Mouse (Mus musculus) hindbrain, embryonic 11.5 days (tissue): ENCODE measurements at regions not wholly inside any gene's neighbourhood (a gene's known extent, or its start where the extent isn't known, plus 50 kb on each side); places are given as distances from the start of the nearest gene placed in this dataset.

ENCODE experiments used
- ATAC-seq: fragments of 200-750 bp; cut with Nextera tagmentation; 2 replicates; pipeline ENCODE4 v1.8.0; 2017; ENCODE audit warnings: mild to moderate bottlenecking, moderate TSS enrichment, moderate library complexity; ENCODE audit not compliant: low FRiP score
- DNase-seq: peaks from one replicate; pipeline ENCODE4 v3.0.0-alpha.2; 2015; ENCODE audit warnings: low spot score
- H3K27ac ChIP-seq: fragments of 300-500 bp; sonication (generic); 2 replicates; pipeline ENCODE4 v1.5.1; 2014; ENCODE audit warnings: mild to moderate bottlenecking, low read depth, low read length
- H3K27me3 ChIP-seq: fragments of 300-500 bp; sonication (generic); 2 replicates; pipeline ENCODE4 v1.6.1; 2014; ENCODE audit warnings: mild to moderate bottlenecking, low read length, moderate library complexity, mixed read lengths; ENCODE audit not compliant: control insufficient read depth, insufficient read depth
- H3K36me3 ChIP-seq: fragments of 300-500 bp; sonication (generic); 2 replicates; pipeline ENCODE4 v1.6.1; 2014; ENCODE audit warnings: mild to moderate bottlenecking, low read length, moderate library complexity, mixed read lengths; ENCODE audit not compliant: control insufficient read depth, insufficient read depth
- H3K4me1 ChIP-seq: fragments of 300-500 bp; sonication (generic); replicated peaks from 2 replicates; pipeline ENCODE4 v1.6.1; 2014; ENCODE audit warnings: low read length, mixed read lengths; ENCODE audit not compliant: control insufficient read depth, insufficient read depth
- H3K4me2 ChIP-seq: fragments of 300-500 bp; sonication (generic); replicated peaks from 2 replicates; pipeline ENCODE4 v1.6.1; 2014; ENCODE audit warnings: mild to moderate bottlenecking, low read depth, low read length
- H3K4me3 ChIP-seq: fragments of 300-500 bp; sonication (generic); 2 replicates; pipeline ENCODE4 v1.5.1; 2014; ENCODE audit warnings: low read depth, low read length
- H3K9ac ChIP-seq: fragments of 300-500 bp; sonication (generic); 2 replicates; pipeline ENCODE4 v1.6.1; 2014; ENCODE audit warnings: low read depth, low read length
- H3K9me3 ChIP-seq: fragments of 300-500 bp; sonication (generic); 2 replicates; pipeline ENCODE4 v1.6.1; 2016; ENCODE audit warnings: low read length; ENCODE audit not compliant: control insufficient read depth
- WGBS: fragments of 180-500 bp; shearing (Covaris S2); extraction: QIAGEN DNeasy Blood & Tissue Kit; methylation state at CpG from one replicate; pipeline ENCODE4 v1.1.7; 2014; 5-methylcytosine and 5-hydroxymethylcytosine counted together

DNA sequence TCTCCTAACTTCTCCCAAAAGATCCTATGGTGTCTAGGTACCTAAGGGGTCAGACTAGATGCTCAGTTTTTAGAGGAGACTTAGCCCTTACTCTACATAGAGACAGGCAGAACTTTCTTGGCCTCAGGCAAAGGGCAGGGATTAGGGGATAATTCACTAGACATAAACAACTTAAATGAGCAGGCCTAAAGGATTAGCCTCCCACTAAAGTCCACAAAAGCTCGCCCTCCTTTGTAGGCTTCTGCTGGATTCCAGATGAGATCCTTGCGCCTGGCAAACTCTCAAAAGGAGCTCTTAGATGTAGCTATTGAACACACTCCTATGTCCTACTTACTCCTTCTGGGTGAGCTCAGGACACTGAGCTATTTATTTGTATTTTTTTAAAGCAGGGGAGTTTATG is 509.9 kb upstream of the Plxna2 start:
- H3K9ac ChIP-seq, result no peak overlapping the region
- ATAC-seq (no peak), DNase-seq (no peak)
- no peaks in the 10 kb centered on the region for H3K27me3 ChIP-seq
- H3K9me3 ChIP-seq, result no peaks in the 10 kb centered on the region
- no peak overlapping the region for H3K4me3 ChIP-seq
- H3K4me2 ChIP-seq, result no peak overlapping the region
- H3K36me3 ChIP-seq, result no peaks in the 10 kb centered on the region
- 48% methylated on average over 2 of the region's 2 CpGs for WGBS
- no peak overlapping the region for H3K27ac ChIP-seq
- no peaks in the 10 kb centered on the region for H3K4me1 ChIP-seq

DNA sequence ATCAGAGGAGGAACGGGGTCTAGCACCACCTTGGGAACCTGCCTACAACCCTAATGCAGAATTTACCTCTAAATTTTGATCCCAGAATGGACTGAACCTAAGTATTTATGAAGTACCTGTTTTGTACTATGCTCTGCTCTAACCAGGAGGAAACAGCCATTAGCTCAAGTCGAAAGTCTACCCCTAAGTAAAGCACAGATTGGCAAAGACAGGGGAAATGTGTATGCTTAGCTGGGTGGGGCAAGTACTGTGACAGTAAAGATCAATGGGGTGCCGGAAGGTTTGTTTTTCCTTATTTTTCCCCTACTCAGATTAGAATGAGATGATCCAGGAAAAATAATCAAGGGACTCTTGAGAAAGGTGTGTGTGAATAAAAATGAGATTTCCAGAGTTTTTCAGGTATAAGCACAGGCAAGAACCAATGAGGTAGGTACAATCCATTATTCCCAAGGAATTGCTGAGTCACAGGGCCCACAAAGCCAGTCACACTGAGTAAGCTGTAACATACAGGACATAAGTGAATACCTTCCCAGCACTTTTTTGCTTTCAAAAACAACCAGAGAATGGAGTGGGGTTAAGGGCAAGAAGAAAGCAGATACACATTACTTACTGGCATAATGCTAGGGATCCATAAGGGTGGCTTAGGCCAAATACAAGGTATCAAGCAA is 510.6 kb upstream of the Plxna2 start:
- Histone ChIP-seq H3K9me3 (no peaks in the 10 kb centered on the region), H3K36me3 (no peaks in the 10 kb centered on the region), H3K27me3 (no peaks in the 10 kb centered on the region), H3K4me3 (no peak overlapping the region), H3K27ac (no peak overlapping the region), H3K4me1 (no peaks in the 10 kb centered on the region), H3K9ac (no peak overlapping the region), H3K4me2 (no peak overlapping the region)
- no peak for DNase-seq
- ATAC-seq, result no peak
- WGBS, result 83% methylated on average over 3 of the region's 3 CpGs

DNA sequence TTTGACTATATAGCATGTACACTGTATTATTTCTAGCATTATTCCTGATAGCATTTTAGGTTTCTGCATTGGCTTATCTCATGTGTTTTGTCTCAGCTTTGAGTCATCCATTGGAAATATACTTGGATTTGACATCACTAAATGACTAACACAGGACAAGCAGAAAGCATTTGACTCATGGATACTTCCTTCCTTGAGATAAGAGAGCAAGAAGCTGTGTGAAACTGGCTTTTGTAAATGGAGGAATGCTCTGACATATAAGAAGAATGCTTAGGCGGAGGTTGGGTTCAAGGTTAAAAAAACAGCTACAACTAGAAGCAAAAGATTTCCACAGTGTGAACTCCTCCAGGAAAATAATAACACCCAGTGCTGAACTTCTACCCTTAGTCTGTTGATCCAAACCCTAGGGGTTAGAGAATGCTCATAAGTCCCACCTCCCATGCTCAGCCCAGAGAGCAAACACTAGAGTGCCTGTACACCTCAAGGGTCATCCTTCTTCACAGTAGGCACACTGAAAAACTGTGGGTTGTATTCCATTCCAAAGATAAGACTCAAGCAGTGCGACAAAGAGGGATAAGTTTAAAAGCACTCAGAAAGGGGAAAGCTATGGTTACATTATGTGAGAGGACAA is 528.0 kb upstream of the Plxna2 start:
- H3K4me2 ChIP-seq, result no peak overlapping the region
- ATAC-seq (no peak), DNase-seq (no peak)
- H3K27ac ChIP-seq, result no peak overlapping the region
- no peaks in the 10 kb centered on the region for H3K4me1 ChIP-seq
- WGBS, result 71% methylated on average over 2 of the region's 2 CpGs
- no peak overlapping the region for H3K4me3 ChIP-seq
- no peak overlapping the region for H3K9ac ChIP-seq
- H3K27me3 ChIP-seq, result no peaks in the 10 kb centered on the region
- no peaks in the 10 kb centered on the region for H3K36me3 ChIP-seq
- no peaks in the 10 kb centered on the region for H3K9me3 ChIP-seq

DNA sequence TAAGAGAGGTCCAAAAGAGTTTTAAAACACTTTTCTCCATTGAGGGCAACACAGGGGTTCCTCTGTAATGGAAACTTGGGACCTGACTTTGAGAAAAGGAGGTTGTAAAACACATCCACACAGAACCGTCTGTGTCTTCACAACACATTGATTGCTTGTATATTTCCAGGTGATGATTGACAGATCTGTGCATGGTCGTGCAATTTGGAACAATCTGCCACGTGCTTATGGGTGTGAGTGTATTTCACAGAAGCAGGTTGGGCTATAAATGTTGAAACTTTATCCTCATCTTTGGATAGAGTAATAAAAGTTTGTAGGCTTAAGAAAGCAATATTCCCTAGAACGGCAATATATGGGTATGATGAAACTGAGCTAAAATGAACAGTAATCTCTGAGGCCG is 559.5 kb upstream of the Plxna2 start:
- Histone ChIP-seq H3K4me1 (no peaks in the 10 kb centered on the region), H3K36me3 (no peaks in the 10 kb centered on the region), H3K9me3 (no peaks in the 10 kb centered on the region), H3K27me3 (no peaks in the 10 kb centered on the region), H3K4me2 (no peak overlapping the region), H3K9ac (no peak overlapping the region), H3K27ac (no peak overlapping the region), H3K4me3 (no peak overlapping the region)
- no peak for DNase-seq
- ATAC-seq, result no peak
- WGBS, result 82% methylated on average over 5 of the region's 5 CpGs

DNA sequence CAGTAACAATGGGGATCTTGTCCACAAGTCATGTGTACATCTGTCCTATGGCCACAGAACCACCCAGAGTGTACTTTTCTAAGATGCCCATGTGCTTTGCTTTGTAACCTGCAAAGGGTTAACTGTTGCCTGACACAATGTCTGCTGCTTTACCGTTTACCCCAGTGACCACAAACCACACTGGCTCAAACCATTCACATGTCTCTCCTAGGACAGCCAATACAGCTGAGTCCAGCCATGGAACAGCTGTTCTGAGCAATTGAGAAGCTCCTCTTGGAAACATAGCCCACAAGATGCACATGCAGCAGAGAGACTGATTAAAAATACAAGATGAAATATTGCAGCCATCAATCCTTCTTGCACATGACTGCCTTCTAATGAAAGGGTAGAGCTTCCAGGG is 561.5 kb upstream of the Plxna2 start:
- DNase-seq (no peak), ATAC-seq (no peak)
- no peaks in the 10 kb centered on the region for H3K27me3 ChIP-seq
- H3K4me1 ChIP-seq, result no peaks in the 10 kb centered on the region
- no peak overlapping the region for H3K4me3 ChIP-seq
- H3K27ac ChIP-seq, result no peak overlapping the region
- no peaks in the 10 kb centered on the region for H3K9me3 ChIP-seq
- no peaks in the 10 kb centered on the region for H3K36me3 ChIP-seq
- H3K9ac ChIP-seq, result no peak overlapping the region
- H3K4me2 ChIP-seq, result no peak overlapping the region
- WGBS, result 18% methylated on average over 1 of the region's 1 CpGs

DNA sequence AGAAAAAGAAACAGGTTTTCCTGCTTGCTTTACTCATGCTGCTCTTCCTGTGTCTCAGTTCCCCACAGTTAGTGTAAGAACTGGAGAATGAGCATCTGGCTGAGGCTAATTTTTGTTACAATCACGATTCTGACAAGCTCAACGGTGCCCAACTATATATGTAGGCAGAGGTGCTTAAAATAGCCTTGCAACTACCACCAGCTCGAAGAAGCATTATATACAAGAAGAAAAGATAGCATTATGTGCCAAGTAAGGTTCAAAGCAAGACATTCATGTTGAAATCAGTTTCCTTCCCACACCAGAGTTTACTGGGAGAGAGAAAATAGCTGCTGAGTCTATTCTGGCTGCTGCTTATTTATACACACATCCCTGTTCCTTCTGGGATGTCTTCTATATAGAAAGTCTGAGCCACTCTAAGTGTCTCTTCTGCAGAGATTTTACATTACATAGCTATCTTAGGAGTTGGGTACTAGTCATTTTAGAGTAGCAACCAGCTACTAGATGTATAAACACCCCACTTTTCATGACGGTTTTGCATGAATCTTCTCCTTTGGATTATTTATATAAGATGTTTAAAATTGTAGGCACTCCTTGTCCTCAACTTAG is 568.2 kb upstream of the Plxna2 start:
- Histone ChIP-seq H3K27me3 (no peaks in the 10 kb centered on the region), H3K36me3 (no peaks in the 10 kb centered on the region), H3K27ac (no peak overlapping the region), H3K9ac (no peak overlapping the region), H3K4me2 (no peak overlapping the region), H3K4me1 (no peaks in the 10 kb centered on the region), H3K9me3 (no peaks in the 10 kb centered on the region), H3K4me3 (no peak overlapping the region)
- ATAC-seq, result no peak
- no peak for DNase-seq
- 78% methylated on average over 4 of the region's 4 CpGs for WGBS

DNA sequence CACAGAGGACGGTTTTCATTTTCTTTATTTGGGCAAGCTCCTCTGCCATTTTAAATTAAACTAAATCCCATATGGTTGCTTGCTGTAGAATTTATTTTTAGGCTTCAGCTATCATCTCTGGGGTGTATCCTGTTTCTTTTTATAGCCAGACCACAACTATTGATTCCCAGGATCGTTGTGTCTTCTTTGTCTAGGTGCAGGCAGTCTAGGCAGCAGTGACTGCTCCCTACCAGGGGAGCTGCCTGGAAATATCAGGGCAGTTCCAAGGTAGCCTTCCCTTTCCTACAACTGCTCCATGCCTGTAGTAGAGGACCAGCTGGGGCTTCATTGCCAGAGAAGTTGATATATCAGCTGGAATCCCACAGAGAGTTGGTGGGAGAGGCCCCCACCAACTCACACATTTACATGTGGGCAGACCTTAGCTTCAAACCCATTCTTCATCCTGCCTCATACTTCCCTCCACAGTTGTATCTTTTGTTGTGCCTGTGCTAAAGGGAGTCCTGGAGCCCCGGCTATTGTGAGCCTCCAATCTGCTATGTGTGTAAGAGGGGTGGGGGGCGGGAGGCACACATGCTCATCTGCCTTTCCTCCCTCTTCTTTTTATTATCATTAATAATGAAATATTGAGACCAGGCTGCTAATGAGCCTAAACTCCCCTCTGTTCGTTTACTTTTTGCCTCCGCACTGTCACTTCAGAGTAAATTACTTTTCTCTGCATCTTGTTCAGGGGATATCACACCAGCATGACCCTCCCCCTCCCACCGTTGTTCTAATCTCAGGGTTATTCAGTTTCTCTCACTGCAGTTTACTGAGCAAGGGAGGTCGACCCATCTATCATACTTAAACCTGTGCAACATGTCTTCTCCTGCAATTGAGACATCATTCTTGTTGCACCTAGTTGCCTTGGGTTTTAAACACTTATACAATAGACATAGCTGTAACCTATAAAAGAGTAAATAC is 576.3 kb upstream of the Plxna2 start:
- Histone ChIP-seq H3K4me1 (no peaks in the 10 kb centered on the region), H3K36me3 (no peaks in the 10 kb centered on the region), H3K4me3 (no peak overlapping the region), H3K27ac (peak overlapping the region; percentile 6; the same call in 1 of the 2 replicates), H3K9ac (no peak overlapping the region), H3K9me3 (no peaks in the 10 kb centered on the region), H3K4me2 (no peak overlapping the region), H3K27me3 (no peaks in the 10 kb centered on the region)
- DNase-seq (peak; percentile 42), ATAC-seq (peak; percentile 88)
- WGBS, result 39% methylated on average over 8 of the region's 8 CpGs

DNA sequence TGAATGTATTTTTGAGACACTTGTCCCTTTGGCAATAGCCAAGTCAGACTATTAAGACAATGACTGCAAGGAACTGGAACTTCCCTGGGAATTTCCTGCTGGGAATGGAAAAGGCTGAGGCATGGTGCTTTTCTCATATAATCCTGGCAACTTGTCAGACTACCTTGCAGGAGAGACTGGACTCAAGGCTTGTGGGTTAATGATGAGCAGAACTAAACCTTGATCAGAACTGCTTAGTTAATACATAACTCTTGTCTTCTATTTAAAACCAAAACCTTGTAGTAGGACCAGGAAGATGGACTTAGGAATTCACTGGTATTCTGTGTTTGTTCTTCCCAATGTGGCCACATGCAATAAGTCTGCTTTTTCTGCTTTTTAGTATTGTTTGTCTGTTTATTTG is 579.3 kb upstream of the Plxna2 start:
- H3K9ac ChIP-seq, result no peak overlapping the region
- H3K9me3 ChIP-seq, result no peaks in the 10 kb centered on the region
- H3K36me3 ChIP-seq, result no peaks in the 10 kb centered on the region
- no peak overlapping the region for H3K4me2 ChIP-seq
- no peak overlapping the region for H3K4me3 ChIP-seq
- H3K27me3 ChIP-seq, result no peaks in the 10 kb centered on the region
- ATAC-seq (no peak), DNase-seq (no peak)
- peaks cover 3% of the 10 kb centered on the region; the same call in 1 of the 2 replicates for H3K4me1 ChIP-seq
- no peak overlapping the region for H3K27ac ChIP-seq
